Mouse (Mus musculus): ENCODE measurements around the gene Myo1g. TPM values are rescaled to one million over a fixed set of nuclear protein-coding genes. Genes with fewer than 3 reads are reported as not detected.

Gene Myo1g
- polyA plus RNA-seq, 1 experiment from 2014 or later: 0.43 TPM

GRCm38 (mm10) chr11:6525241-6525640 is 4.5 kb upstream of the Myo1g start:
- H3K27ac ChIP-seq (ENCODE audit: low read depth, low read length): no peak overlapping the region
- 79% methylated on average over 1 of the region's 1 CpGs for WGBS
- H3K9ac ChIP-seq (ENCODE audit: low read depth, low read length): no peak overlapping the region
- no peak overlapping the region for H3K4me2 ChIP-seq (replicated peaks; ENCODE audit: low read depth, low read length)
- no peaks in the 10 kb centered on the region for H3K36me3 ChIP-seq (ENCODE audit: control insufficient read depth, insufficient read depth, low read length)
- H3K4me1 ChIP-seq (replicated peaks; ENCODE audit: control insufficient read depth, insufficient read depth, low read length): peaks cover 3% of the 10 kb centered on the region; the same call in 1 of the 2 replicates
- no peaks in the 10 kb centered on the region for H3K27me3 ChIP-seq (ENCODE audit: control insufficient read depth, insufficient read depth, low read length)
- no peak for ATAC-seq (ENCODE audit: low FRiP score)
- no peak overlapping the region for H3K4me3 ChIP-seq (ENCODE audit: low read depth, low read length)
- H3K9me3 ChIP-seq (ENCODE audit: control insufficient read depth, low read length): no peaks in the 10 kb centered on the region
- DNase-seq (ENCODE audit: low spot score): no peak

- no peak overlapping the region for H3K4me2 ChIP-seq (replicated peaks; ENCODE audit: low read depth, low read length)
- H3K27ac ChIP-seq (ENCODE audit: low read depth, low read length): no peak overlapping the region
- H3K9ac ChIP-seq (ENCODE audit: low read depth, low read length): no peak overlapping the region
- WGBS: 91% methylated on average over 4 of the region's 4 CpGs
- H3K4me1 ChIP-seq (replicated peaks; ENCODE audit: control insufficient read depth, insufficient read depth, low read length): peaks cover 3% of the 10 kb centered on the region; the same call in 1 of the 2 replicates
- ATAC-seq (ENCODE audit: low FRiP score): no peak
- no peak for DNase-seq (ENCODE audit: low spot score)
- no peaks in the 10 kb centered on the region for H3K9me3 ChIP-seq (ENCODE audit: control insufficient read depth, low read length)
- H3K27me3 ChIP-seq (ENCODE audit: control insufficient read depth, insufficient read depth, low read length): no peaks in the 10 kb centered on the region
- no peak overlapping the region for H3K4me3 ChIP-seq (ENCODE audit: low read depth, low read length)
- H3K36me3 ChIP-seq (ENCODE audit: control insufficient read depth, insufficient read depth, low read length): no peaks in the 10 kb centered on the region
Observed at GRCm38 (mm10) chr11:6524880-6525238, 4.1 kb upstream of the Myo1g start.

GRCm38 (mm10) chr11:6524165-6524879 is 3.6 kb upstream of the Myo1g start:
- no peaks in the 10 kb centered on the region for H3K27me3 ChIP-seq (ENCODE audit: control insufficient read depth, insufficient read depth, low read length)
- H3K27ac ChIP-seq (ENCODE audit: low read depth, low read length): no peak overlapping the region
- H3K4me3 ChIP-seq (ENCODE audit: low read depth, low read length): no peak overlapping the region
- no peaks in the 10 kb centered on the region for H3K9me3 ChIP-seq (ENCODE audit: control insufficient read depth, low read length)
- H3K4me1 ChIP-seq (replicated peaks; ENCODE audit: control insufficient read depth, insufficient read depth, low read length): peaks cover 3% of the 10 kb centered on the region; the same call in 1 of the 2 replicates
- H3K4me2 ChIP-seq (replicated peaks; ENCODE audit: low read depth, low read length): no peak overlapping the region
- H3K36me3 ChIP-seq (ENCODE audit: control insufficient read depth, insufficient read depth, low read length): no peaks in the 10 kb centered on the region
- WGBS: 89% methylated on average over 8 of the region's 8 CpGs
- DNase-seq (ENCODE audit: low spot score) (no peak), ATAC-seq (ENCODE audit: low FRiP score) (no peak)
- no peak overlapping the region for H3K9ac ChIP-seq (ENCODE audit: low read depth, low read length)

GRCm38 (mm10) chr11:6523662-6524088 is 2.9 kb upstream of the Myo1g start:
- Histone ChIP-seq H3K9ac (ENCODE audit: low read depth, low read length) (no peak overlapping the region), H3K36me3 (ENCODE audit: control insufficient read depth, insufficient read depth, low read length) (no peaks in the 10 kb centered on the region), H3K9me3 (ENCODE audit: control insufficient read depth, low read length) (no peaks in the 10 kb centered on the region), H3K4me2 (replicated peaks; ENCODE audit: low read depth, low read length) (no peak overlapping the region), H3K4me3 (ENCODE audit: low read depth, low read length) (no peak overlapping the region), H3K27ac (ENCODE audit: low read depth, low read length) (no peak overlapping the region), H3K27me3 (ENCODE audit: control insufficient read depth, insufficient read depth, low read length) (no peaks in the 10 kb centered on the region), H3K4me1 (replicated peaks; ENCODE audit: control insufficient read depth, insufficient read depth, low read length) (peaks cover 3% of the 10 kb centered on the region; the same call in 1 of the 2 replicates)
- 55% methylated on average over 1 of the region's 1 CpGs for WGBS
- DNase-seq (ENCODE audit: low spot score) (no peak), ATAC-seq (ENCODE audit: low FRiP score) (no peak)

- no peak for ATAC-seq (ENCODE audit: low FRiP score)
- WGBS: 71% methylated on average over 9 of the region's 9 CpGs
- H3K27me3 ChIP-seq (ENCODE audit: control insufficient read depth, insufficient read depth, low read length): no peaks in the 10 kb centered on the region
- no peak for DNase-seq (ENCODE audit: low spot score)
- H3K4me1 ChIP-seq (replicated peaks; ENCODE audit: control insufficient read depth, insufficient read depth, low read length): peaks cover 3% of the 10 kb centered on the region; the same call in 1 of the 2 replicates
- no peak overlapping the region for H3K27ac ChIP-seq (ENCODE audit: low read depth, low read length)
- no peaks in the 10 kb centered on the region for H3K36me3 ChIP-seq (ENCODE audit: control insufficient read depth, insufficient read depth, low read length)
- no peak overlapping the region for H3K9ac ChIP-seq (ENCODE audit: low read depth, low read length)
- no peak overlapping the region for H3K4me3 ChIP-seq (ENCODE audit: low read depth, low read length)
- no peaks in the 10 kb centered on the region for H3K9me3 ChIP-seq (ENCODE audit: control insufficient read depth, low read length)
- H3K4me2 ChIP-seq (replicated peaks; ENCODE audit: low read depth, low read length): no peak overlapping the region
Observed at GRCm38 (mm10) chr11:6522782-6523525, 2.2 kb upstream of the Myo1g start.

GRCm38 (mm10) chr11:6519491-6520033 is 1.2 kb downstream of the Myo1g start:
- no peaks in the 10 kb centered on the region for H3K4me1 ChIP-seq (replicated peaks; ENCODE audit: control insufficient read depth, insufficient read depth, low read length)
- 77% methylated on average over 11 of the region's 11 CpGs for WGBS
- DNase-seq (ENCODE audit: low spot score) (no peak), ATAC-seq (ENCODE audit: low FRiP score) (no peak)
- H3K4me2 ChIP-seq (replicated peaks; ENCODE audit: low read depth, low read length): no peak overlapping the region
- H3K9ac ChIP-seq (ENCODE audit: low read depth, low read length): no peak overlapping the region
- H3K4me3 ChIP-seq (ENCODE audit: low read depth, low read length): no peak overlapping the region
- H3K36me3 ChIP-seq (ENCODE audit: control insufficient read depth, insufficient read depth, low read length): no peaks in the 10 kb centered on the region
- no peak overlapping the region for H3K27ac ChIP-seq (ENCODE audit: low read depth, low read length)
- H3K27me3 ChIP-seq (ENCODE audit: control insufficient read depth, insufficient read depth, low read length): no peaks in the 10 kb centered on the region
- no peaks in the 10 kb centered on the region for H3K9me3 ChIP-seq (ENCODE audit: control insufficient read depth, low read length)

- DNase-seq (ENCODE audit: low spot score): no peak
- Histone ChIP-seq H3K4me1 (replicated peaks; ENCODE audit: control insufficient read depth, insufficient read depth, low read length) (no peaks in the 10 kb centered on the region), H3K9me3 (ENCODE audit: control insufficient read depth, low read length) (no peaks in the 10 kb centered on the region), H3K9ac (ENCODE audit: low read depth, low read length) (no peak overlapping the region), H3K4me2 (replicated peaks; ENCODE audit: low read depth, low read length) (no peak overlapping the region), H3K36me3 (ENCODE audit: control insufficient read depth, insufficient read depth, low read length) (no peaks in the 10 kb centered on the region), H3K4me3 (ENCODE audit: low read depth, low read length) (no peak overlapping the region), H3K27me3 (ENCODE audit: control insufficient read depth, insufficient read depth, low read length) (no peaks in the 10 kb centered on the region), H3K27ac (ENCODE audit: low read depth, low read length) (no peak overlapping the region)
- no peak for ATAC-seq (ENCODE audit: low FRiP score)
- WGBS: 53% methylated on average over 7 of the region's 7 CpGs
Observed at GRCm38 (mm10) chr11:6514837-6515236, 5.9 kb downstream of the Myo1g start.

- Histone ChIP-seq H3K4me1 (replicated peaks; ENCODE audit: control insufficient read depth, insufficient read depth, low read length) (no peaks in the 10 kb centered on the region), H3K36me3 (ENCODE audit: control insufficient read depth, insufficient read depth, low read length) (no peaks in the 10 kb centered on the region), H3K9ac (ENCODE audit: low read depth, low read length) (no peak overlapping the region), H3K27me3 (ENCODE audit: control insufficient read depth, insufficient read depth, low read length) (no peaks in the 10 kb centered on the region), H3K27ac (ENCODE audit: low read depth, low read length) (no peak overlapping the region), H3K9me3 (ENCODE audit: control insufficient read depth, low read length) (no peaks in the 10 kb centered on the region), H3K4me3 (ENCODE audit: low read depth, low read length) (no peak overlapping the region), H3K4me2 (replicated peaks; ENCODE audit: low read depth, low read length) (no peak overlapping the region)
- WGBS: 64% methylated on average over 1 of the region's 1 CpGs
- ATAC-seq (ENCODE audit: low FRiP score): no peak
- DNase-seq (ENCODE audit: low spot score): no peak
Observed at GRCm38 (mm10) chr11:6508269-6508876, 12.4 kb downstream of the Myo1g start.

Data from hindbrain, embryonic 11.5 days (tissue).